Mouse (Mus musculus): ENCODE results near the gene Foxc1. TPM values are rescaled to one million over a fixed set of nuclear protein-coding genes. Genes with fewer than 3 reads are reported as not detected.

The Foxc1 gene
- total and polyA plus RNA-seq, 3 experiments, result 0.01 TPM; not detected in 2

- DNase-seq (ENCODE audit: low read depth, low spot score), result no peak
- Histone ChIP-seq H3K27ac (ENCODE audit: control insufficient read depth, low read depth, low read length) (no peak overlapping the region), H3K27me3 (ENCODE audit: control insufficient read depth in 1 of 2, insufficient read depth in 2 of 2, low read length in 2 of 2) (no peaks in the 10 kb centered on the region; a peak in 1 of 4 replicates), H3K79me2 (ENCODE audit: control insufficient read depth, insufficient read depth, low read length, poor library complexity) (no peaks in the 10 kb centered on the region), H3K4me3 (ENCODE audit: control insufficient read depth in 1 of 2, insufficient read depth in 1 of 2, low read depth in 2 of 2, low read length in 2 of 2) (no peak overlapping the region), H3K9me3 (replicated peaks; ENCODE audit: insufficient read depth, low read length) (no peaks in the 10 kb centered on the region), H3K4me1 (ENCODE audit: control insufficient read depth in 1 of 2, insufficient read depth in 2 of 2, low read length in 2 of 2) (no peaks in the 10 kb centered on the region), H3K36me3 (ENCODE audit: control insufficient read depth in 1 of 2, insufficient read depth in 2 of 2, low read length in 2 of 2) (no peaks in the 10 kb centered on the region), H3K9ac (ENCODE audit: control insufficient read depth, low read depth, low read length, poor library complexity, severe bottlenecking) (no peak overlapping the region)
- TF ChIP-seq SMC3 (IDR thresholded peaks at IDR 0.05; ENCODE audit: low read depth, low read length) (no peak), GABPA (IDR thresholded peaks at IDR 0.05; ENCODE audit: low read depth, low read length) (no peak), ETS1 (IDR thresholded peaks at IDR 0.05; ENCODE audit: low read depth, low read length) (no peak), UBTF (IDR thresholded peaks at IDR 0.05; ENCODE audit: borderline replicate concordance, insufficient read depth, low read depth, low read length) (no peak), GATA1 (IDR thresholded peaks at IDR 0.05; ENCODE audit: low read depth, low read length) (no peak), BHLHE40 (IDR thresholded peaks at IDR 0.05; ENCODE audit: borderline replicate concordance, low read depth, low read length) (no peak), MAX (IDR thresholded peaks at IDR 0.05; ENCODE audit: low read length) (no peak)
These were observed 26.1 kb upstream of the Foxc1 start for GRCm38 (mm10) chr13:31780299-31780698.

- Histone ChIP-seq H3K4me1 (ENCODE audit: control insufficient read depth in 1 of 2, insufficient read depth in 2 of 2, low read length in 2 of 2) (no peaks in the 10 kb centered on the region), H3K36me3 (ENCODE audit: control insufficient read depth in 1 of 2, insufficient read depth in 2 of 2, low read length in 2 of 2) (no peaks in the 10 kb centered on the region), H3K27ac (ENCODE audit: control insufficient read depth, low read depth, low read length) (no peak overlapping the region), H3K79me2 (ENCODE audit: control insufficient read depth, insufficient read depth, low read length, poor library complexity) (no peaks in the 10 kb centered on the region), H3K9me3 (replicated peaks; ENCODE audit: insufficient read depth, low read length) (no peaks in the 10 kb centered on the region), H3K27me3 (ENCODE audit: control insufficient read depth in 1 of 2, insufficient read depth in 2 of 2, low read length in 2 of 2) (no peaks in the 10 kb centered on the region; a peak in 2 of 4 replicates), H3K9ac (ENCODE audit: control insufficient read depth, low read depth, low read length, poor library complexity, severe bottlenecking) (no peak overlapping the region), H3K4me3 (ENCODE audit: control insufficient read depth in 1 of 2, insufficient read depth in 1 of 2, low read depth in 2 of 2, low read length in 2 of 2) (no peak overlapping the region)
- no peak for DNase-seq (ENCODE audit: low read depth, low spot score)
- TF ChIP-seq NRF1 (IDR thresholded peaks at IDR 0.05; ENCODE audit: insufficient read depth, low read depth, low read length, poor library complexity, severe bottlenecking) (no peak), EP300 (IDR thresholded peaks at IDR 0.05; ENCODE audit: low read depth in 1 of 2, low read length in 2 of 2) (no peak)
These were observed 24.4 kb upstream of the Foxc1 start for GRCm38 (mm10) chr13:31782063-31782462.

GRCm38 (mm10) chr13:31784757-31785156, 21.7 kb upstream of the Foxc1 start:
- H3K9ac ChIP-seq (ENCODE audit: control insufficient read depth, low read depth, low read length, poor library complexity, severe bottlenecking), result no peak overlapping the region
- H3K4me3 ChIP-seq (ENCODE audit: control insufficient read depth in 1 of 2, insufficient read depth in 1 of 2, low read depth in 2 of 2, low read length in 2 of 2), result no peak overlapping the region
- TF ChIP-seq SIN3A (IDR thresholded peaks at IDR 0.05; ENCODE audit: low read length) (no peak), USF1 (IDR thresholded peaks at IDR 0.05; ENCODE audit: low read depth, low read length) (no peak), TCF12 (IDR thresholded peaks at IDR 0.05; ENCODE audit: low read depth, low read length) (no peak), ELF1 (IDR thresholded peaks at IDR 0.05; ENCODE audit: low read depth, low read length) (no peak), POLR2AphosphoS2 (IDR thresholded peaks at IDR 0.05; ENCODE audit: low read length) (no peak), ETS1 (IDR thresholded peaks at IDR 0.05; ENCODE audit: low read depth, low read length) (no peak), USF2 (IDR thresholded peaks at IDR 0.05; ENCODE audit: borderline replicate concordance in 1 of 2, insufficient read depth in 1 of 2, low read depth in 1 of 2, low read length in 2 of 2) (no peak), UBTF (IDR thresholded peaks at IDR 0.05; ENCODE audit: borderline replicate concordance, insufficient read depth, low read depth, low read length) (no peak)

More at GRCm38 (mm10) chr13:31784757-31785156, 21.7 kb upstream of the Foxc1 start:
- Histone ChIP-seq H3K79me2 (ENCODE audit: control insufficient read depth, insufficient read depth, low read length, poor library complexity) (no peaks in the 10 kb centered on the region), H3K27ac (ENCODE audit: control insufficient read depth, low read depth, low read length) (no peak overlapping the region), H3K27me3 (ENCODE audit: control insufficient read depth in 1 of 2, insufficient read depth in 2 of 2, low read length in 2 of 2) (no peaks in the 10 kb centered on the region; a peak in 2 of 4 replicates), H3K4me1 (ENCODE audit: control insufficient read depth in 1 of 2, insufficient read depth in 2 of 2, low read length in 2 of 2) (no peaks in the 10 kb centered on the region), H3K36me3 (ENCODE audit: control insufficient read depth in 1 of 2, insufficient read depth in 2 of 2, low read length in 2 of 2) (no peaks in the 10 kb centered on the region), H3K9me3 (replicated peaks; ENCODE audit: insufficient read depth, low read length) (no peaks in the 10 kb centered on the region)
- DNase-seq (ENCODE audit: low read depth, low spot score), result no peak
